Mouse (Mus musculus): ENCODE measurements around the gene Ppp1r10. TPM values are rescaled to one million over a fixed set of nuclear protein-coding genes. Genes with fewer than 3 reads are reported as not detected.

Ppp1r10 gene
- polyA plus RNA-seq, 1 experiment from 2014 or later, result 38.2 TPM

- DNase-seq (ENCODE audit: low spot score) (peak; percentile 97), ATAC-seq (replicated peaks; ENCODE audit: insufficient number of reproducible peaks, low FRiP score, low TSS enrichment, low read depth) (no peak; the same call in 1 of the 2 replicates)
- Histone ChIP-seq H3K4me1 (ENCODE audit: control insufficient read depth, insufficient read depth, low read length) (no peaks in the 10 kb centered on the region; the same call in 1 of the 2 replicates), H3K27me3 (ENCODE audit: control insufficient read depth, insufficient read depth, low read length) (no peaks in the 10 kb centered on the region), H3K9me3 (replicated peaks; ENCODE audit: control insufficient read depth, low read length) (no peaks in the 10 kb centered on the region), H3K9ac (replicated peaks; ENCODE audit: low read length) (peak overlapping the region; percentile 83), H3K27ac (replicated peaks; ENCODE audit: low read depth, low read length) (peak overlapping the region; percentile 95; the same call in 1 of the 2 replicates), H3K4me3 (ENCODE audit: low read depth, low read length) (peak overlapping the region; percentile 72), H3K36me3 (replicated peaks; ENCODE audit: control insufficient read depth, insufficient read depth, low read depth, low read length) (peaks cover 5% of the 10 kb centered on the region; the same call in 1 of the 2 replicates), H3K4me2 (ENCODE audit: low read depth, low read length) (peak overlapping the region; percentile 97)
- WGBS, result 16% methylated on average over 7 of the region's 7 CpGs
These were observed 3.0 kb downstream of the Ppp1r10 start for GRCm38 (mm10) chr17:35919060-35919715.

DNA sequence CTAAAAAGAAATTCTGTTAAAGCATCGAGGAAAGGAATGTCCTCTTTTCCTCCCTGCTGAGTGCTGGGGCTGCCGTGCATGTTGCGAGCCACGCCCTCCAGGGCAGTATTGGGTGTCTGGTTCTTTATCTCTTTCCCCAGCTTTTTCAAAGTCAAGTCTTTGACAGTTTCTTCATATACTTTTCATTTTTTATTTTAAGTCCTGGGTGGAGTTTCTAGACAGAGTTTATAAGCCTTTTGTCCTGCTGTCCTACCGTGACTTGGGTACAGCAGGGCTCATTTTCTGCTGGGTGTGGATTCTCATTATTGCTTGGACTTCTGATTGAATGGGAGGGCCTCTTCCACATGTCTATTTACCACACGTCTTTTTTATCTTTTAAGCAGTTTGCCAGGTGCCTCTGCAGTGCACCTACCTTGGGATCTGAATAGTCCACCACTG is 3.6 kb downstream of the Ppp1r10 start:
- Histone ChIP-seq H3K4me1 (ENCODE audit: control insufficient read depth, insufficient read depth, low read length) (no peaks in the 10 kb centered on the region; the same call in 1 of the 2 replicates), H3K9ac (replicated peaks; ENCODE audit: low read length) (no peak overlapping the region; the same call in 1 of the 2 replicates), H3K9me3 (replicated peaks; ENCODE audit: control insufficient read depth, low read length) (no peaks in the 10 kb centered on the region), H3K4me3 (ENCODE audit: low read depth, low read length) (no peak overlapping the region), H3K36me3 (replicated peaks; ENCODE audit: control insufficient read depth, insufficient read depth, low read depth, low read length) (peaks cover 6% of the 10 kb centered on the region), H3K27ac (replicated peaks; ENCODE audit: low read depth, low read length) (no peak overlapping the region; the same call in 1 of the 2 replicates), H3K27me3 (ENCODE audit: control insufficient read depth, insufficient read depth, low read length) (no peaks in the 10 kb centered on the region), H3K4me2 (ENCODE audit: low read depth, low read length) (0 out of 2 replicates have a peak overlapping the region, but pooled peaks have one; percentile 50)
- WGBS, result 66% methylated on average over 6 of the region's 6 CpGs
- ATAC-seq (replicated peaks; ENCODE audit: insufficient number of reproducible peaks, low FRiP score, low TSS enrichment, low read depth) (no peak), DNase-seq (ENCODE audit: low spot score) (no peak)

DNA sequence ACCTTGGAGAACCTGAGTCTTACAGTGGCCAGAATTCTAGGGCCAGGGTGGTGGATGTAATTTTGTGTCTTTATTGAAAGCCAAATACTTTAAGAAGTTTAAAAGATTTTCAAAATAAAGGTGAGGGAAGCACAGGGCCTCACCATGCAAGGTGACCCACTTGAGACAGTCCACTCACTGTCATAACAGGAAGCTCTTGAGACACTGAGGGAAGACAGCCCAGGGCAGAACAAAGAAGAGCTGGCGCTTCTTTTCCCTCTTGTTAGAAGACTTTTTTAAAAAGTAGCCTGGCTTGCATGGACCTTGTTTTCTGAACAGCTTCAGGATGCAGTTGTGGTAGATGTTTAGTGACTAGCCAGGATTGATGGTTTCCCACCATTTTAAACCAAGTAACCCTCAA is 4.2 kb downstream of the Ppp1r10 start:
- peak overlapping the region; percentile 1; the same call in 1 of the 2 replicates for H3K4me2 ChIP-seq (ENCODE audit: low read depth, low read length)
- WGBS, result 77% methylated on average over 1 of the region's 1 CpGs
- H3K9ac ChIP-seq (replicated peaks; ENCODE audit: low read length), result no peak overlapping the region

GRCm38 (mm10) chr17:35920862-35921562 is 4.8 kb downstream of the Ppp1r10 start:
- H3K4me2 ChIP-seq (ENCODE audit: low read depth, low read length), result no peak overlapping the region

More for the DNA sequence above, 4.2 kb downstream of the Ppp1r10 start:
- no peaks in the 10 kb centered on the region for H3K9me3 ChIP-seq (replicated peaks; ENCODE audit: control insufficient read depth, low read length)
- peaks cover 8% of the 10 kb centered on the region for H3K36me3 ChIP-seq (replicated peaks; ENCODE audit: control insufficient read depth, insufficient read depth, low read depth, low read length)
- DNase-seq (ENCODE audit: low spot score) (no peak), ATAC-seq (replicated peaks; ENCODE audit: insufficient number of reproducible peaks, low FRiP score, low TSS enrichment, low read depth) (no peak)
- H3K27ac ChIP-seq (replicated peaks; ENCODE audit: low read depth, low read length), result no peak overlapping the region; the same call in 1 of the 2 replicates
- H3K4me1 ChIP-seq (ENCODE audit: control insufficient read depth, insufficient read depth, low read length), result no peaks in the 10 kb centered on the region; the same call in 1 of the 2 replicates
- no peak overlapping the region for H3K4me3 ChIP-seq (ENCODE audit: low read depth, low read length)
- no peaks in the 10 kb centered on the region for H3K27me3 ChIP-seq (ENCODE audit: control insufficient read depth, insufficient read depth, low read length)

GRCm38 (mm10) chr17:35921710-35922109 is 5.5 kb downstream of the Ppp1r10 start:
- H3K4me2 ChIP-seq (ENCODE audit: low read depth, low read length), result no peak overlapping the region
- no peak for DNase-seq (ENCODE audit: low spot score)
- no peak overlapping the region for H3K9ac ChIP-seq (replicated peaks; ENCODE audit: low read length)
- H3K27me3 ChIP-seq (ENCODE audit: control insufficient read depth, insufficient read depth, low read length), result no peaks in the 10 kb centered on the region
- no peak overlapping the region for H3K4me3 ChIP-seq (ENCODE audit: low read depth, low read length)
- H3K36me3 ChIP-seq (replicated peaks; ENCODE audit: control insufficient read depth, insufficient read depth, low read depth, low read length), result peaks cover 10% of the 10 kb centered on the region
- no peak for ATAC-seq (replicated peaks; ENCODE audit: insufficient number of reproducible peaks, low FRiP score, low TSS enrichment, low read depth)
- WGBS, result 83% methylated on average over 4 of the region's 4 CpGs
- H3K9me3 ChIP-seq (replicated peaks; ENCODE audit: control insufficient read depth, low read length), result no peaks in the 10 kb centered on the region
- H3K4me1 ChIP-seq (ENCODE audit: control insufficient read depth, insufficient read depth, low read length), result no peaks in the 10 kb centered on the region; the same call in 1 of the 2 replicates
- no peak overlapping the region for H3K27ac ChIP-seq (replicated peaks; ENCODE audit: low read depth, low read length)

More at GRCm38 (mm10) chr17:35920862-35921562, 4.8 kb downstream of the Ppp1r10 start:
- WGBS, result 79% methylated on average over 5 of the region's 5 CpGs
- no peak overlapping the region for H3K4me3 ChIP-seq (ENCODE audit: low read depth, low read length)
- no peak overlapping the region for H3K27ac ChIP-seq (replicated peaks; ENCODE audit: low read depth, low read length)
- ATAC-seq (replicated peaks; ENCODE audit: insufficient number of reproducible peaks, low FRiP score, low TSS enrichment, low read depth) (no peak), DNase-seq (ENCODE audit: low spot score) (peak; percentile 79)
- no peaks in the 10 kb centered on the region for H3K9me3 ChIP-seq (replicated peaks; ENCODE audit: control insufficient read depth, low read length)
- no peaks in the 10 kb centered on the region for H3K27me3 ChIP-seq (ENCODE audit: control insufficient read depth, insufficient read depth, low read length)
- H3K9ac ChIP-seq (replicated peaks; ENCODE audit: low read length), result no peak overlapping the region
- H3K4me1 ChIP-seq (ENCODE audit: control insufficient read depth, insufficient read depth, low read length), result no peaks in the 10 kb centered on the region; the same call in 1 of the 2 replicates
- H3K36me3 ChIP-seq (replicated peaks; ENCODE audit: control insufficient read depth, insufficient read depth, low read depth, low read length), result peaks cover 8% of the 10 kb centered on the region

- no peak overlapping the region for H3K9ac ChIP-seq (replicated peaks; ENCODE audit: low read length)
- no peak for ATAC-seq (replicated peaks; ENCODE audit: insufficient number of reproducible peaks, low FRiP score, low TSS enrichment, low read depth)
- no peak overlapping the region for H3K4me3 ChIP-seq (ENCODE audit: low read depth, low read length)
- H3K4me1 ChIP-seq (ENCODE audit: control insufficient read depth, insufficient read depth, low read length), result no peaks in the 10 kb centered on the region; the same call in 1 of the 2 replicates
- 87% methylated on average over 3 of the region's 3 CpGs for WGBS
- no peak overlapping the region for H3K4me2 ChIP-seq (ENCODE audit: low read depth, low read length)
- H3K27ac ChIP-seq (replicated peaks; ENCODE audit: low read depth, low read length), result no peak overlapping the region
- peaks cover 12% of the 10 kb centered on the region for H3K36me3 ChIP-seq (replicated peaks; ENCODE audit: control insufficient read depth, insufficient read depth, low read depth, low read length)
- H3K27me3 ChIP-seq (ENCODE audit: control insufficient read depth, insufficient read depth, low read length), result no peaks in the 10 kb centered on the region
- H3K9me3 ChIP-seq (replicated peaks; ENCODE audit: control insufficient read depth, low read length), result no peaks in the 10 kb centered on the region
- no peak for DNase-seq (ENCODE audit: low spot score)
These were observed 6.3 kb downstream of the Ppp1r10 start for GRCm38 (mm10) chr17:35922566-35922965.

DNA sequence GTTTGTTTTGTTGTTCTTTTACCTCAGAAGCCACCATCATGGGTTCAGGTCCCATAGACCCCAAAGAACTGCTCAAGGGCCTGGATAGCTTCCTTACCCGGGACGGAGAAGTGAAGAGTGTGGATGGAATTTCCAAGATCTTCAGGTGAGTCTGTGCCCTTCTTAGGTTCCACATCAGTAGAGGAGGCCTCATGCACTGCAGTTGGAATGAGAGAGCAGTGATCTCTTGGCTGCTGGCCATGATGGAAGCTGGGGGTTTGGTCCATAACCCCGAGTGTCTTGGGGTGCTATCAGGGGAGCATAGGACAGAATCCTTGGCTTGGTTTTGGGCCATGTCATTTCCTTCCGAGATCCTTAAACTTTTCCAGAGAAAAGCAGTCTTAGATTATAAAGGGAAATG is 7.0 kb downstream of the Ppp1r10 start:
- no peak overlapping the region for H3K4me2 ChIP-seq (ENCODE audit: low read depth, low read length)
- H3K36me3 ChIP-seq (replicated peaks; ENCODE audit: control insufficient read depth, insufficient read depth, low read depth, low read length), result peaks cover 17% of the 10 kb centered on the region
- 91% methylated on average over 4 of the region's 4 CpGs for WGBS
- no peak overlapping the region for H3K27ac ChIP-seq (replicated peaks; ENCODE audit: low read depth, low read length)
- H3K9me3 ChIP-seq (replicated peaks; ENCODE audit: control insufficient read depth, low read length), result no peaks in the 10 kb centered on the region
- no peak overlapping the region for H3K4me3 ChIP-seq (ENCODE audit: low read depth, low read length)
- DNase-seq (ENCODE audit: low spot score), result no peak
- no peaks in the 10 kb centered on the region; the same call in 1 of the 2 replicates for H3K4me1 ChIP-seq (ENCODE audit: control insufficient read depth, insufficient read depth, low read length)
- H3K27me3 ChIP-seq (ENCODE audit: control insufficient read depth, insufficient read depth, low read length), result no peaks in the 10 kb centered on the region
- ATAC-seq (replicated peaks; ENCODE audit: insufficient number of reproducible peaks, low FRiP score, low TSS enrichment, low read depth), result no peak
- no peak overlapping the region for H3K9ac ChIP-seq (replicated peaks; ENCODE audit: low read length)

DNA sequence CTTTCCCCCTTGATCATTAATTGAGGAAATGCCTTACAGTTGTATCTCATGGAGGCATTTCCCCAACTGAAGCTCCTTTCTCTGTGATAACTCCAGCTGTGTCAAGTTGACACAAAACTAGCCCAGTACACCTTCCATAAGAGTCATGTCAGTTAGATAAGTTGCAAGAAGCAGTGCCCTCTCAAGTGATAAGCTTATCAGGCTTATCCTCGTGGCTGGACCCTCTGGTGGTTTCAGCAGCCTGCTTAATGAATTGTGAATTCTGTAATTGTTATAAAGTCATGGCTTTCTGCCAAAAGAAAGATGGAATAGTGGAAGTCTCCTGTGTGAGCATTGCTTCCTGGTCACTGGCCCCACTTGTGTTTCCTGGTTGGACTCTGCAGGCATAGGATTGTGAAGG is 11.2 kb downstream of the Ppp1r10 start:
- no peaks in the 10 kb centered on the region for H3K9me3 ChIP-seq (replicated peaks; ENCODE audit: control insufficient read depth, low read length)
- no peak for ATAC-seq (replicated peaks; ENCODE audit: insufficient number of reproducible peaks, low FRiP score, low TSS enrichment, low read depth)
- no peak overlapping the region for H3K9ac ChIP-seq (replicated peaks; ENCODE audit: low read length)
- no peaks in the 10 kb centered on the region for H3K4me1 ChIP-seq (ENCODE audit: control insufficient read depth, insufficient read depth, low read length)
- no peaks in the 10 kb centered on the region for H3K27me3 ChIP-seq (ENCODE audit: control insufficient read depth, insufficient read depth, low read length)
- no peak overlapping the region for H3K27ac ChIP-seq (replicated peaks; ENCODE audit: low read depth, low read length)
- no peak for DNase-seq (ENCODE audit: low spot score)
- H3K4me3 ChIP-seq (ENCODE audit: low read depth, low read length), result no peak overlapping the region
- H3K4me2 ChIP-seq (ENCODE audit: low read depth, low read length), result no peak overlapping the region
- H3K36me3 ChIP-seq (replicated peaks; ENCODE audit: control insufficient read depth, insufficient read depth, low read depth, low read length), result peaks cover 31% of the 10 kb centered on the region
- 88% methylated on average over 1 of the region's 1 CpGs for WGBS
